Mouse (Mus musculus) c-Kit-negative CD71-positive TER-119-positive erythroid progenitor cells, embryonic 14.5 days (primary cell): Measurements from ENCODE around the gene Diras1.
"Not testable (repeated sequence)": the region's sequence is repeated elsewhere in the genome, so short reads cannot be mapped to it uniquely, and the experiment has no call there.

ENCODE experiments used
- DNase-seq: peaks from one replicate; pipeline ENCODE4 v3.0.0-alpha.2; 2013; ENCODE audit warnings: low read depth, low spot score

Gene Diras1

GRCm38 (mm10) chr10:80998021-80998420 lies 27.4 kb downstream of the Diras1 start:
- DNase-seq, result no peak

DNA sequence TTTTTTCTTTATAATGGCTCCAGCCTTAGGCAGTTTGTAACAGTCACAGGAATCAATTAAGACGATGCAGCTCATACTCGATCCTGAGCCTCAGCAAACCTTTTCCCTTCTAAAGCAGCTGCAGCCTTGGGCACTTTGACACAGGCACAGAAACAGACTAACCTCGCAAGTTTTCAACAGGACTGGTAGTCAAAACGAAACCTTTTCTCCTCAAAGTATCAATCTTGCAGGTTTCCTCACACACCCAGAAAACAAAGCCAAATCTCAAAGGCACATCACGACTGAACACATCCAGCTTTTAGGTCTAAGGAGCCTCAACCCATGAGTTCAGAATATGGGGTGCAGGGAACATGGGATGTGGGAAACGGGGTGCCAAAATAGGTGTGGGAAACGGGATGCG lies 28.1 kb downstream of the Diras1 start:
- no peak for DNase-seq

- no peak for DNase-seq
These were observed 29.0 kb downstream of the Diras1 start for GRCm38 (mm10) chr10:80996501-80996900.

DNA sequence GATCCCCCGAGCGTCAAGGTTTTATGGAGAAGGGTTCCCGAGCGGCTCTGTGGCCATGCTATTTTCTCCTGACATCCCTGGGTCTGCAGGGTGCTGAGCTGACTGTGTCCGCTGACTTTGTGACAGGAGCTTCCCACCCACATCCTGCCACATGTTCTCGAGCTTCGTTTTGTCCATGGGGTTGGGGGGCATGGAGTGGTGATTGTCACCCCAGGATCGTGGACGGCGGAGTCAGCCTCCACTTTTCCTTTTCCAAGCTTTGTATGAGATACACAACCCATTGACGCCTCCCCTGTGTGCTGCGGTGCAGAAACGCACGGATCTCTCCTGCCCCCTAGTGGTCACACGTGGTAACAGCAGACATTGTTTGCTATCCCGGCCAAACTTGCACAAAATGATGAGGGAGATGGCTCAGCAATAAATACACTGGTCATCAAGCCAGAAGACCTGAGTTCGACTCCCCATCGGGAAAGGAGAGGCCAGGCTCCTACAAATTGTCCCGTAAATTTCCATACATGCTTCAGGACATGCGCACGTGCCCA lies 30.3 kb downstream of the Diras1 start:
- peak; percentile 40 for DNase-seq

GRCm38 (mm10) chr10:80994621-80995020 lies 30.8 kb downstream of the Diras1 start:
- no peak for DNase-seq

GRCm38 (mm10) chr10:80993276-80993675 lies 32.2 kb downstream of the Diras1 start:
- no peak for DNase-seq

- DNase-seq, result no peak
These were observed 33.5 kb downstream of the Diras1 start for GRCm38 (mm10) chr10:80991945-80992344.

- no peak for DNase-seq
These were observed 34.5 kb downstream of the Diras1 start for GRCm38 (mm10) chr10:80991007-80991406.

GRCm38 (mm10) chr10:80990406-80990805 lies 35.1 kb downstream of the Diras1 start:
- no peak for DNase-seq

- not testable (repeated sequence) for DNase-seq
These were observed 35.6 kb downstream of the Diras1 start for GRCm38 (mm10) chr10:80989854-80990253.

DNA sequence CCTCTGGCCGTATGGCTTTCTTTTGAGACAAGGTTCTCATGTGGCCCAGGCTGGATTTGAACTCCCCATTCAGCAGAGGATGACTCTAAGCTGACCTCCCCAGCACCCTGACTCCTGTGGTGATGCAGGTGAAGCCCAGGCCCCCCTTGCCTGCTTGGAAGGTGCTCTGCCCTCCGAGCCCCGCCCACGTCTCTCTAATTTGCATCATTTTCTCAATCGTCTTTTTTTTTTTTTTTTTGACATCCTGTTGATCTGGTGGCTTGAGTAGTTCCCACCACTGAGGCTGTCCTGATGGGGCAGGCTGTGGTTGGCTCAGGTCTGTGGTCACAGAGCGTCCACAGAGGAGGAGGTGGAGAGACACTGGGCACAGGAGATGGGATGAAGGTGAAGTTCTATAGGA lies 36.0 kb downstream of the Diras1 start:
- DNase-seq, result no peak

GRCm38 (mm10) chr10:80987709-80988441 lies 37.6 kb downstream of the Diras1 start:
- DNase-seq, result peak; percentile 40

GRCm38 (mm10) chr10:80986754-80987153 lies 38.7 kb downstream of the Diras1 start:
- no peak for DNase-seq

DNA sequence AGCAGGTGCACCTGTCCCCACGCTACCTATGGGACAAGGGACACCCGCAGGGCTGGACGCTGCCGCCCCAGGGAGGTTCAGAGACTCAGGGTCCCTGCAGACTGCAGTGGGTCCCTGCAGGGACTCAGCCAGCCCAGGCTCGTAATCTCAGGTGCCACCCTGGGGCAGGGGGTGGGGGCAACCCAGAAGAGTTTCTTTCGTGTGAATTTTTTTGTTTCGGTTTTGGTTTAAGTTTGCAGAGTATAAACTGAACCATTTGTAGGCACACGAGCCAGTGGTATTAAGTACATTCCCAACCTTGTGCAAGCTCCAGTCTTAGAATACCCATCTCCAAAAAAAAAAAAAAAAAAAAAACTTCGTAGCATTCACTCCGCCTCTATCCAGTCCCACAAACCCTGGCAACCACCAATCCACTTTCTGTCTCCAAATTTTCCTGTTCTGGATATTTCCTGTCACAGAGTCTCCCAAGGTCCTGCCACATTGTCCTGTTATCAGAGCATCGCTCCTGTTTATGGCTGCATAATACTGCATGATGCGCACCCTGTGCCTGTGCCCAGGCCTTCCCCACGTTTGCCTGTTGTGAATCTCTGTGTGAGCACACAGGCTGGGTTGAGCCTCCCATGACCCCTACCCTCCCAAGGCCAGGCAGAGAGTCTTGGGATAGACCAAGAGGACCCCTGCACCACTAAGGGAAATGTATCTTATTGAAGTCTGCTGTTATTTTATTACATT lies 39.3 kb downstream of the Diras1 start:
- DNase-seq, result no peak

- no peak for DNase-seq
These were observed 40.1 kb downstream of the Diras1 start for GRCm38 (mm10) chr10:80985241-80985969.

GRCm38 (mm10) chr10:80984223-80984622 lies 41.2 kb downstream of the Diras1 start:
- no peak for DNase-seq

DNA sequence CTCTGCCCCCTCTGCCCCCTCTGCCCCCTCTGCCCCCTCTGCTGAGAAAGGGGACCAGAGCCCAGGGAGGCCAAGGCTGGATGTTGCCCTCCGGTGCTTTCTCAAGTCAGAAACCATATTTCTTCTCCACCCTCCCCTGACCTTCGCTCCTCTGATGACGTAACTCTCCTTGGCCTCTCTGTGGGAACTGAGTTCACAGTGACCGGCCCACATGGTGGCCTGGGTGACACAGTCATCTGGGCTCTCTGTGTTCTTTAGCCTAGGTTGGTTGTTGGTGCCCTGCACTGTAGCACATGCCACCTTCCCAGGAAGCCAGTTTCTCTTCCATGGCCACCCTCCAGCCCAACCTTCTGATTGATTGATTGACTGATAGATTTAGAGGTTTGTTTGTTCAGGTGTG lies 43.1 kb downstream of the Diras1 start:
- DNase-seq, result no peak

DNA sequence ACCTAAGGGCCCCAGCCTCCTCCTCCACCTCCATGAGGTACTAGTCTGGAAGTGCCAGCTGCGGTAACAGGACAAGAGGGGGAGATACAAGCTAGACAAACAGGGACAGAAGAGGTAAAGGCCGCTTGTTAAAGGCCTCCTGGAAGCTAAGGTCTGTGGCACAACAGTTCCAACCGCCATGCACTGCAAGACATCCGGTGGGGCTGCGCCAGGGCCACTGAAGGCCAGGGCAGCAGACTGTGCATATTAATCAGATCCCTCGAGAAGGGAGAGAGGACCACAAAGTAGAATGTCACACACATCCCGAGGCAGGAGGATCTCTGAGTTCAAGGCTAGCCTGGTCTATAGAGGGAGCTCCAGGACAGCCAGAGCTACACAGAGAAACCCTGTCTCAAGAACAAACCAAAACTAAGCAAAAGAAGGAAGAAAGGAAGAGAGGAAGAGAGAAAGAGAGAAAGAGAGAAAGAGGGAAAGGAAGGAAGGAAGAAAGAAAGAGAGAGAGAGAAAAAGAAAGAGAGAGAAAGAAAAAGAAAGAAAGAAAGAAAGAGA lies 43.8 kb downstream of the Diras1 start:
- no peak for DNase-seq

DNA sequence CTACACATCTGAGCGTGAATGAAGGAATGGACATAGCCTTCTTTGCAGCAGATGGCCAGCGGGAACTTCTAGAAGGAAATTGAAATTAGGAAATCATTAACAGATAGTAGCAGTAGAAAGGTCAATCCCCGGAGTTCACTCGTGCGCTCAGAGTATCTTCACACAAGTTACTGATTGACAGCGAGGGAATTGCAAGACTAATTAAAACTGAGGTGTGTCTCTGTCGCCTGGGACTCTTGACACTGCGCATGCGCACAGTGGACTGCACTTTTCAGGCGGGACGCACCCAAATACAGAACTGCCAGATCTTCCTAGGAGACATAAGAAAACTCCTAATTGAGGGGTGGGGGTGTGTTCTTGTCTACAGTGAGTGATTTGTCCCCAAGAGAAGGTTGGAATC lies 50.0 kb downstream of the Diras1 start:
- DNase-seq, result no peak

DNA sequence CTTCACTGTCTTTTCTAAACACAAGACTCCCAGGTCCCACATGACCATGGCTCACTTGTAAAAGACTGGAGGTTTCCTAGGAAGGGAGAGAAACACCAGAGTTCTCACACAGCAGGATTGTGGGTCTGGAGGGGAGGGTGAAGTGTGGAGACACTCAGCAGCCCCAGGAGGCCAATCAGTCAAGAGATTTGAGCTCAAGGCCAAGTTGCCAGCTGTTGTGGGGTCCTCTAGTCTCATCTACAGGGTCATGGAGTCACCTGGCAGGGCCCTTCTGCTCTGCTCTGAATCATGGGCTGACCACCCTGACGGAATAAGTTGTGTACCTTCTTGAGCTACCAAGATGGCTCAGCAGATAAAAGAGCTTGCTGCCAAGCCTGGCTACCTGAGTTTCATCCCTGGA lies 51.7 kb downstream of the Diras1 start:
- DNase-seq, result no peak

GRCm38 (mm10) chr10:80972071-80972987 lies 53.1 kb downstream of the Diras1 start:
- DNase-seq, result no peak
